Mouse (Mus musculus) embryonic facial prominence, embryonic 11.5 days (tissue): ENCODE results near the gene 9930021J03Rik. TPM values are rescaled to one million over a fixed set of nuclear protein-coding genes. Genes with fewer than 3 reads are reported as not detected.

Experiments used
- ATAC-seq: fragments of 200-750 bp; cut with Nextera tagmentation; replicated peaks from 2 replicates; pipeline ENCODE4 v1.8.0; 2017; ENCODE audit warnings: low read depth; ENCODE audit not compliant: insufficient number of reproducible peaks, low FRiP score, low TSS enrichment
- DNase-seq: peaks from one replicate; pipeline ENCODE4 v3.0.0-alpha.2; 2015; ENCODE audit warnings: low spot score
- H3K27ac ChIP-seq: fragments of 300-500 bp; sonication (generic); replicated peaks from 2 replicates; pipeline ENCODE4 v1.5.1; 2014; ENCODE audit warnings: mild to moderate bottlenecking, low read depth, low read length, control low read depth
- H3K27me3 ChIP-seq: fragments of 300-500 bp; sonication (generic); 2 replicates; pipeline ENCODE4 v1.6.1; 2014; ENCODE audit warnings: mild to moderate bottlenecking, low read length, moderate library complexity, mixed read lengths; ENCODE audit not compliant: control insufficient read depth, insufficient read depth
- H3K36me3 ChIP-seq: fragments of 300-500 bp; sonication (generic); replicated peaks from 2 replicates; pipeline ENCODE4 v1.6.1; 2014; ENCODE audit warnings: low read depth, mild to moderate bottlenecking, low read length, moderate library complexity, mixed read lengths; ENCODE audit not compliant: control insufficient read depth, insufficient read depth
- H3K4me1 ChIP-seq: fragments of 300-500 bp; sonication (generic); 2 replicates; pipeline ENCODE4 v1.6.1; 2014; ENCODE audit warnings: low read length, mixed read lengths; ENCODE audit not compliant: control insufficient read depth, insufficient read depth
- H3K4me2 ChIP-seq: fragments of 300-500 bp; sonication (generic); 2 replicates; pipeline ENCODE4 v1.6.1; 2014; ENCODE audit warnings: low read depth, mild to moderate bottlenecking, control low read depth, low read length, moderate library complexity
- H3K4me3 ChIP-seq: fragments of 300-500 bp; sonication (generic); 2 replicates; pipeline ENCODE4 v1.5.1; 2014; ENCODE audit warnings: low read depth, low read length, control low read depth
- H3K9ac ChIP-seq: fragments of 300-500 bp; sonication (generic); replicated peaks from 2 replicates; pipeline ENCODE4 v1.6.1; 2014; ENCODE audit warnings: mild to moderate bottlenecking, control low read depth, low read length
- H3K9me3 ChIP-seq: fragments of 300-500 bp; sonication (generic); replicated peaks from 2 replicates; pipeline ENCODE4 v1.6.1; 2016; ENCODE audit warnings: mild to moderate bottlenecking, low read length, inconsistent platforms, mixed read lengths; ENCODE audit not compliant: control insufficient read depth
- WGBS: fragments of 180-500 bp; shearing (Covaris S2); extraction: QIAGEN DNeasy Blood & Tissue Kit; methylation state at CpG from one replicate; pipeline ENCODE4 v1.1.7; 2014; 5-methylcytosine and 5-hydroxymethylcytosine counted together
- polyA plus RNA-seq: library from polyadenylated mRNA; unstranded; fragments of >200 nt; fragmentation: Nextera tagmentation; extraction: Ambion mirVana; gene quantifications from 2 replicates; pipeline ENCODE4 v1.2.1, GENCODE M21; 2014

9930021J03Rik gene
- polyA plus RNA-seq, 1 experiment from 2014 or later = 9.4 TPM

- no peak overlapping the region for H3K4me3 ChIP-seq
- H3K4me2 ChIP-seq = no peak overlapping the region
- no peak overlapping the region for H3K9ac ChIP-seq
- ATAC-seq (no peak), DNase-seq (no peak)
- WGBS = 79% methylated on average over 3 of the region's 3 CpGs
- H3K27me3 ChIP-seq = no peaks in the 10 kb centered on the region
- H3K4me1 ChIP-seq = no peaks in the 10 kb centered on the region
- H3K9me3 ChIP-seq = no peaks in the 10 kb centered on the region
- H3K27ac ChIP-seq = no peak overlapping the region
- no peaks in the 10 kb centered on the region for H3K36me3 ChIP-seq
These were observed 70.4 kb downstream of the 9930021J03Rik start for GRCm38 (mm10) chr19:29735421-29735820.

DNA sequence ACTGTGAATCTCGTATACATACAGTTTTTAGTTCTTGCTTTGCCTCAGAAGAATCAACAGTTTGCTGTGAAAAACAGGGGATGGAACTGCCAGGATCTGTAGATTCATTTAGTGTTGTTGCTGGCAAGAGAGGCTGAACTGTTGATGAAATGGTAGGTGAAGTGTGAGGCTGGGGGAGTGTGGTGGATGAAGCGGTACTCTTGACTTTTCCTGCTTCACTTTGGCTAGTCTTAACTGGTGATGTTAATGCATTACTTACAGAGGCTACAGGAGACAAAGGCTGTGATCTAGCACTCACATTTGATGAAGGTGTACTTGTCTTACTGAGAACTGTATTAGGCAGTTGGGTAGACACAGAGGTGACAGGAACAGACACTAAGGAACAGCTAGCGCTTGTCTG, 87.3 kb downstream of the 9930021J03Rik start:
- H3K27ac ChIP-seq = no peak overlapping the region
- no peaks in the 10 kb centered on the region for H3K4me1 ChIP-seq
- DNase-seq (no peak), ATAC-seq (no peak)
- no peak overlapping the region for H3K4me3 ChIP-seq
- no peaks in the 10 kb centered on the region for H3K27me3 ChIP-seq
- no peak overlapping the region for H3K4me2 ChIP-seq
- H3K9me3 ChIP-seq = no peaks in the 10 kb centered on the region
- no peak overlapping the region for H3K9ac ChIP-seq
- peaks cover 2% of the 10 kb centered on the region for H3K36me3 ChIP-seq
- 98% methylated on average over 3 of the region's 3 CpGs for WGBS

GRCm38 (mm10) chr19:29717854-29718253, 87.9 kb downstream of the 9930021J03Rik start:
- Histone ChIP-seq H3K36me3 (peaks cover 2% of the 10 kb centered on the region), H3K27ac (no peak overlapping the region), H3K9me3 (no peaks in the 10 kb centered on the region), H3K4me1 (no peaks in the 10 kb centered on the region), H3K4me2 (no peak overlapping the region), H3K4me3 (no peak overlapping the region), H3K27me3 (no peaks in the 10 kb centered on the region), H3K9ac (no peak overlapping the region)
- 85% methylated on average over 3 of the region's 3 CpGs for WGBS
- ATAC-seq (no peak), DNase-seq (no peak)

- Histone ChIP-seq H3K9ac (no peak overlapping the region), H3K4me2 (no peak overlapping the region), H3K27ac (no peak overlapping the region), H3K4me3 (no peak overlapping the region), H3K27me3 (no peaks in the 10 kb centered on the region), H3K36me3 (no peaks in the 10 kb centered on the region; the same call in 1 of the 2 replicates), H3K9me3 (no peaks in the 10 kb centered on the region), H3K4me1 (no peaks in the 10 kb centered on the region)
- ATAC-seq = no peak
- WGBS = 83% methylated on average over 4 of the region's 4 CpGs
- no peak for DNase-seq
These were observed 92.3 kb downstream of the 9930021J03Rik start for GRCm38 (mm10) chr19:29713451-29713850.

DNA sequence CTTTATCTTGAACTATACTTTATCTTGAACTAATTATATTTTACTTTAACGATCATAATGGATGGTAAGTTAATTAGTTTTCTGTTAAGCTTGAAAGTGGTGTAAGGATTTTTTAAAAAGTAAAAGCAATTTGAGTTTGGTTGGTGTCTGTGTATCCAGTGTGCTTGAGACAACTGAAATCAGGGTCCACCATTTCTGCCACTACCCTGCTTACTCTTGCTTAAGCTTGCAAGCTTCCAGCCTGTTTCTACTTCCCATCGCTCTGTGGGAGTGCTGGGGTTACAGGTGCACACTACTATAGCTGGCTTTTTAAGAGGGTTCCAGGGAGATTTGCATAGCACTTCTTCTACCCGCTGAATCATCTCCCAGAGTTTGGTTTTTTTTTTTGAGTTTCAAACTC, 96.3 kb downstream of the 9930021J03Rik start:
- H3K27me3 ChIP-seq = no peaks in the 10 kb centered on the region
- H3K36me3 ChIP-seq = no peaks in the 10 kb centered on the region
- no peak overlapping the region for H3K4me2 ChIP-seq
- WGBS = 80% methylated on average over 3 of the region's 3 CpGs
- no peak overlapping the region for H3K9ac ChIP-seq
- ATAC-seq (no peak), DNase-seq (no peak)
- no peaks in the 10 kb centered on the region for H3K9me3 ChIP-seq
- no peak overlapping the region for H3K4me3 ChIP-seq
- H3K27ac ChIP-seq = no peak overlapping the region
- H3K4me1 ChIP-seq = no peaks in the 10 kb centered on the region

GRCm38 (mm10) chr19:29708461-29708860, 97.3 kb downstream of the 9930021J03Rik start:
- ATAC-seq = no peak
- no peak for DNase-seq
- no peaks in the 10 kb centered on the region for H3K4me1 ChIP-seq
- H3K27ac ChIP-seq = no peak overlapping the region
- no peak overlapping the region for H3K4me2 ChIP-seq
- WGBS = 68% methylated on average over 5 of the region's 5 CpGs
- no peaks in the 10 kb centered on the region for H3K36me3 ChIP-seq
- no peaks in the 10 kb centered on the region for H3K9me3 ChIP-seq
- H3K4me3 ChIP-seq = no peak overlapping the region
- H3K27me3 ChIP-seq = no peaks in the 10 kb centered on the region
- H3K9ac ChIP-seq = no peak overlapping the region

DNA sequence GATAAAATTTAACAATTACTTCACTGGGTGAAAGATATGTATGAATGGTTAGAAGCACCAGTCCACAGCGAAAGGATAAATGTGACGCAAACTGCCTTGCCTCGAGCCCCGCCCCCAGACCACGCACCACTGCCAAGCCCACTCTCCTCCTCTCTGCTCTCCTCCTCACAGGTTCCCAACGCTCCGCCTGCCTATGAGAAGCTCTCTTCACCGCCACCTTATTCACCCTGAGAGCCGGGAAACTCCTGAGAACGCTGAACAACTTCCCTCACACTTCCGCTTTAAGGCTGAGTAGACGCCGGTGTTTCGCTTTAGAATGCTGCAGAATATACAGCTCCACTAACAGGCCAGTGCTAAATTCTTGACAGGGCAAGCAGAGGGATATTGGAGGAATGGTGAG, 97.8 kb downstream of the 9930021J03Rik start:
- no peak overlapping the region for H3K4me2 ChIP-seq
- DNase-seq (no peak), ATAC-seq (no peak)
- no peak overlapping the region for H3K4me3 ChIP-seq
- no peak overlapping the region for H3K9ac ChIP-seq
- no peaks in the 10 kb centered on the region for H3K9me3 ChIP-seq
- H3K4me1 ChIP-seq = no peaks in the 10 kb centered on the region
- H3K36me3 ChIP-seq = no peaks in the 10 kb centered on the region
- no peaks in the 10 kb centered on the region for H3K27me3 ChIP-seq
- WGBS = 65% methylated on average over 14 of the region's 14 CpGs
- no peak overlapping the region for H3K27ac ChIP-seq

- WGBS = 92% methylated on average over 9 of the region's 9 CpGs
These were observed 98.4 kb downstream of the 9930021J03Rik start for GRCm38 (mm10) chr19:29707314-29707898.

More at GRCm38 (mm10) chr19:29707314-29707898, 98.4 kb downstream of the 9930021J03Rik start:
- H3K27me3 ChIP-seq = no peaks in the 10 kb centered on the region
- H3K36me3 ChIP-seq = no peaks in the 10 kb centered on the region
- no peak for DNase-seq
- H3K9ac ChIP-seq = no peak overlapping the region
- H3K4me2 ChIP-seq = no peak overlapping the region
- H3K27ac ChIP-seq = no peak overlapping the region
- H3K9me3 ChIP-seq = no peaks in the 10 kb centered on the region
- no peak overlapping the region for H3K4me3 ChIP-seq
- no peak for ATAC-seq
- H3K4me1 ChIP-seq = no peaks in the 10 kb centered on the region
